Mouse (Mus musculus) regulatory T cell (primary cell): Measurements from ENCODE around the gene Prr18.
"Not testable (repeated sequence)": the region's sequence is repeated elsewhere in the genome, so short reads cannot be mapped to it uniquely, and the experiment has no call there.

ENCODE experiments used
- in situ Hi-C: fragments of 300-600 bp; cut with MboI, MseI; formaldehyde crosslinking; loops from one replicate; pipeline ENCODE4 v1.15.1; 2025; ENCODE audit warnings: high pct_unique_total_duplicates

The Prr18 gene

GRCm38 (mm10) chr17:8337159-8337558 lies at the start of gene Prr18:
Gene Prr18 (plus strand): TSS chr17:8337459.
- in situ Hi-C loops = not testable (repeated sequence)

GRCm38 (mm10) chr17:8289993-8290679 lies 47.1 kb upstream of the Prr18 start:
- in situ Hi-C loops = no loop called here

- in situ Hi-C loops = no loop called here
Observed at GRCm38 (mm10) chr17:8290736-8291135, 46.5 kb upstream of the Prr18 start.

GRCm38 (mm10) chr17:8295825-8296224 lies 41.4 kb upstream of the Prr18 start:
- in situ Hi-C loops = no loop called here

GRCm38 (mm10) chr17:8296313-8296844 lies 40.9 kb upstream of the Prr18 start:
- in situ Hi-C loops = no loop called here

- in situ Hi-C loops = no loop called here
Observed at GRCm38 (mm10) chr17:8297746-8298145, 39.5 kb upstream of the Prr18 start.

GRCm38 (mm10) chr17:8298281-8298680 lies 39.0 kb upstream of the Prr18 start:
- in situ Hi-C loops = no loop called here

- in situ Hi-C loops = no loop called here
Observed at GRCm38 (mm10) chr17:8299524-8299923, 37.7 kb upstream of the Prr18 start.

GRCm38 (mm10) chr17:8301515-8301914 lies 35.7 kb upstream of the Prr18 start:
- in situ Hi-C loops = loop anchor here (5.0 kb wide), 1 partner anchor 104 kb away; no protein-coding TSS in a partner anchor

GRCm38 (mm10) chr17:8302772-8303438 lies 34.4 kb upstream of the Prr18 start:
- in situ Hi-C loops = loop anchor here (5.0 kb wide), 1 partner anchor 106 kb away; no protein-coding TSS in a partner anchor

- in situ Hi-C loops = loop anchor here (5.0 kb wide), 1 partner anchor 106 kb away; no protein-coding TSS in a partner anchor
Observed at GRCm38 (mm10) chr17:8303671-8304070, 33.6 kb upstream of the Prr18 start.

GRCm38 (mm10) chr17:8305801-8306200 lies 31.5 kb upstream of the Prr18 start:
- in situ Hi-C loops = loop anchor here (5.0 kb wide), 1 partner anchor 44 kb away; no protein-coding TSS in a partner anchor

- in situ Hi-C loops = no loop called here
Observed at GRCm38 (mm10) chr17:8310838-8311614, 26.2 kb upstream of the Prr18 start, which contains the start of gene Sft2d1. Gene Sft2d1 (plus strand): TSS chr17:8311102.

- in situ Hi-C loops = no loop called here
Observed at GRCm38 (mm10) chr17:8311751-8312150, 25.5 kb upstream of the Prr18 start.

- in situ Hi-C loops = no loop called here
Observed at GRCm38 (mm10) chr17:8313976-8314375, 23.3 kb upstream of the Prr18 start.

- in situ Hi-C loops = no loop called here
Observed at GRCm38 (mm10) chr17:8316251-8316650, 21.0 kb upstream of the Prr18 start.

GRCm38 (mm10) chr17:8326877-8327276 lies 10.4 kb upstream of the Prr18 start:
- in situ Hi-C loops = not testable (repeated sequence)

- in situ Hi-C loops = no loop called here
Observed at GRCm38 (mm10) chr17:8328511-8329174, 8.6 kb upstream of the Prr18 start.

- in situ Hi-C loops = no loop called here
Observed at GRCm38 (mm10) chr17:8330602-8331001, 6.7 kb upstream of the Prr18 start.

- in situ Hi-C loops = no loop called here
Observed at GRCm38 (mm10) chr17:8339666-8340374, 2.6 kb downstream of the Prr18 start.
